Mouse (Mus musculus) CH12.LX (cell line): ENCODE data around the gene Crym.

Source experiments
- CHD2 ChIP-seq: IDR thresholded peaks from 2 replicates; pipeline ENCODE4 v1.6.1; 2011; ENCODE audit warnings: low read length, improper control_type of control experiment
- CTCF ChIP-seq, 2 experiments: IDR thresholded peaks in 1 of 2; conservative IDR thresholded peaks in 1 of 2; 2 replicates each; pipeline ENCODE4 v1.5.1; 2011 to 2012; ENCODE audit warnings: low read depth in 2 of 2, low read length in 2 of 2, improper control_type of control experiment in 1 of 2, inconsistent platforms in 1 of 2, mild to moderate bottlenecking in 1 of 2, moderate library complexity in 1 of 2
- KAT2A ChIP-seq: IDR thresholded peaks from 2 replicates; pipeline ENCODE4 v1.6.1; 2012; ENCODE audit warnings: low read length, improper control_type of control experiment, inconsistent platforms; ENCODE audit not compliant: insufficient replicate concordance
- MAZ ChIP-seq: IDR thresholded peaks from 2 replicates; pipeline ENCODE4 v1.6.1; 2012; ENCODE audit warnings: low read depth, mild to moderate bottlenecking, inconsistent platforms, low read length, improper control_type of control experiment, moderate library complexity
- POLR2A ChIP-seq: IDR thresholded peaks from 2 replicates; pipeline ENCODE4 v1.6.1; 2011; ENCODE audit warnings: low read depth, mild to moderate bottlenecking, improper control_type of control experiment, low read length
- SMC3 ChIP-seq: IDR thresholded peaks from 2 replicates; pipeline ENCODE4 v1.6.1; 2011; ENCODE audit warnings: low read depth, low read length, improper control_type of control experiment
- USF1 ChIP-seq: IDR thresholded peaks from 2 replicates; pipeline ENCODE4 v1.6.1; 2014; ENCODE audit warnings: low read depth, mild to moderate bottlenecking, inconsistent platforms, low read length, improper control_type of control experiment
- ZC3H11A ChIP-seq: IDR thresholded peaks from 2 replicates; pipeline ENCODE4 v1.6.1; 2012; ENCODE audit warnings: low read depth, mild to moderate bottlenecking, inconsistent platforms, low read length, improper control_type of control experiment
- ZNF384 ChIP-seq: IDR thresholded peaks from 2 replicates; pipeline ENCODE4 v1.6.1; 2012; ENCODE audit warnings: low read depth, low read length, improper control_type of control experiment, inconsistent platforms

- TF ChIP-seq CTCF (conservative IDR thresholded peaks at IDR 0.05 in 1 of 2, IDR thresholded peaks at IDR 0.05 in 1 of 2; ENCODE audit: low read depth in 2 of 2, low read length in 2 of 2) (no peak), MAZ (no peak), POLR2A (no peak), SMC3 (no peak), USF1 (no peak), CHD2 (no peak), ZNF384 (no peak), KAT2A (no peak), ZC3H11A (no peak)
Observed at GRCm38 (mm10) chr7:120156841-120157409, 45.0 kb downstream of the Crym start.
